ENCODE assay signal across 21 mouse cellular contexts in genomic region chr9:44168931-44169330, GRCm38 (mm10). TPM values are rescaled to one million over a fixed set of nuclear protein-coding genes. Genes with fewer than 3 reads are reported as not detected.
"Had no signal": no experiment of that assay in that cellular context is flagged by ENCODE, and none has a peak within 500 bp of the region (broad histone marks: within the 10 kb centered on the region; RNA-seq: fewer than 3 reads in every experiment).

No protein-coding gene starts in this region.

- H3K27ac ChIP-seq: kidney, postnatal 0 days; limb, embryonic 10.5 days; limb, embryonic 13.5 days; liver, embryonic 13.5 days; lung, embryonic 15.5 days; stomach, embryonic 15.5 days had no signal

- H3K9me3 ChIP-seq: limb, embryonic 10.5 days; limb, embryonic 13.5 days; liver, embryonic 13.5 days; lung, embryonic 15.5 days; stomach, embryonic 15.5 days had no signal

- H3K27me3 ChIP-seq: limb, embryonic 13.5 days; liver, embryonic 13.5 days; lung, embryonic 15.5 days; stomach, embryonic 15.5 days had no signal

- H3K4me1 ChIP-seq: limb, embryonic 10.5 days; limb, embryonic 13.5 days; lung, embryonic 15.5 days had no signal

- DNase-seq: kidney, adult 2 months; kidney, postnatal 25 days; layer of hippocampus, adult 9-11 months; liver, embryonic 13.5 days; lung, adult 18-20 months; lung, postnatal 10 days; lung, postnatal 36 days; midbrain, embryonic 14.5 days; thymus, postnatal 25 days had no signal

- H3K4me3 ChIP-seq: layer of hippocampus, adult 2 months; limb, embryonic 10.5 days; limb, embryonic 13.5 days; liver, embryonic 13.5 days; lung, embryonic 15.5 days; stomach, embryonic 15.5 days had no signal

- H3K4me2 ChIP-seq: limb, embryonic 13.5 days; liver, embryonic 13.5 days; lung, embryonic 15.5 days; midbrain, embryonic 11.5 days; stomach, embryonic 15.5 days had no signal

- H3K9ac ChIP-seq: limb, embryonic 13.5 days; liver, embryonic 13.5 days; lung, embryonic 15.5 days; stomach, embryonic 15.5 days had no signal

RNA-seq across cellular contexts. Expression of gene Gm49380, which starts 55.6 kb away (rescaled TPM):
- total RNA-seq: megakaryocyte progenitor cell, adult 5-6 weeks; megakaryocyte-erythroid progenitor cell, adult 5-6 weeks; midbrain, postnatal 0 days had no signal
- polyA plus RNA-seq: kidney, adult 2 months; kidney, postnatal 0 days; large intestine, adult 2 months; liver, embryonic 13.5 days; small intestine, adult 2 months had no signal
